Mouse (Mus musculus) liver, postnatal 0 days (tissue): Measurements from ENCODE around the gene Gabarapl2. TPM values are rescaled to one million over a fixed set of nuclear protein-coding genes. Genes with fewer than 3 reads are reported as not detected.

Source experiments
- ATAC-seq: fragments of 200-750 bp; cut with Nextera tagmentation; 2 replicates; pipeline ENCODE4 v1.8.0; 2017; ENCODE audit warnings: mild to moderate bottlenecking, moderate library complexity
- DNase-seq: peaks from one replicate; pipeline ENCODE4 v3.0.0-alpha.2; 2016
- H3K27ac ChIP-seq: fragments of 300-500 bp; sonication (generic); 2 replicates; pipeline ENCODE4 v1.5.1; 2014; ENCODE audit warnings: antibody characterized with exemption, moderate library complexity, mild to moderate bottlenecking, low read depth
- H3K27me3 ChIP-seq: fragments of 300-500 bp; sonication (generic); 2 replicates; pipeline ENCODE4 v1.6.1; 2014; ENCODE audit warnings: low read length, control low read depth, mixed read lengths; ENCODE audit not compliant: insufficient read depth
- H3K36me3 ChIP-seq: fragments of 300-500 bp; sonication (generic); replicated peaks from 2 replicates; pipeline ENCODE4 v1.6.1; 2014; ENCODE audit warnings: mild to moderate bottlenecking, control low read depth, low read length, moderate library complexity, mixed read lengths; ENCODE audit not compliant: insufficient read depth
- H3K4me1 ChIP-seq: fragments of 300-500 bp; sonication (generic); 2 replicates; pipeline ENCODE4 v1.6.1; 2014; ENCODE audit warnings: antibody characterized with exemption, mild to moderate bottlenecking, control low read depth; ENCODE audit not compliant: insufficient read depth
- H3K4me2 ChIP-seq: fragments of 300-500 bp; sonication (generic); 2 replicates; pipeline ENCODE4 v1.6.1; 2014; ENCODE audit warnings: low read depth, mild to moderate bottlenecking, low read length, moderate library complexity, mixed read lengths
- H3K4me3 ChIP-seq: fragments of 300-500 bp; sonication (generic); 2 replicates; pipeline ENCODE4 v1.5.1; 2014; ENCODE audit warnings: low read depth, low read length
- H3K9ac ChIP-seq: fragments of 300-500 bp; sonication (generic); replicated peaks from 2 replicates; pipeline ENCODE4 v1.6.1; 2014; ENCODE audit warnings: mild to moderate bottlenecking, moderate library complexity
- H3K9me3 ChIP-seq: fragments of 300-500 bp; sonication (generic); 2 replicates; pipeline ENCODE4 v1.6.1; 2016; ENCODE audit warnings: mild to moderate bottlenecking, control low read depth, low read length, mixed read lengths
- CTCF ChIP-seq: sonication (generic); IDR thresholded peaks from 2 replicates; pipeline ENCODE4 v1.5.1; 2016; ENCODE audit warnings: antibody characterized with exemption, low read depth
- EP300 ChIP-seq: IDR thresholded peaks from 2 replicates; pipeline ENCODE4 v1.6.1; 2016; ENCODE audit warnings: antibody characterized with exemption, low read depth, mild to moderate bottlenecking
- WGBS: fragments of 180-500 bp; shearing (Covaris S2); extraction: QIAGEN DNeasy Blood & Tissue Kit; methylation state at CpG from one replicate; pipeline ENCODE4 v1.1.7; 2014; ENCODE audit not compliant: insufficient replicate concordance; 5-methylcytosine and 5-hydroxymethylcytosine counted together
- polyA plus RNA-seq: library from polyadenylated mRNA; unstranded; fragments of >200 nt; fragmentation: Nextera tagmentation; extraction: Ambion mirVana; gene quantifications from 2 replicates; pipeline ENCODE4 v1.2.1, GENCODE M21; 2015

The Gabarapl2 gene
- polyA plus RNA-seq, 1 experiment from 2014 or later = 162 TPM

DNA sequence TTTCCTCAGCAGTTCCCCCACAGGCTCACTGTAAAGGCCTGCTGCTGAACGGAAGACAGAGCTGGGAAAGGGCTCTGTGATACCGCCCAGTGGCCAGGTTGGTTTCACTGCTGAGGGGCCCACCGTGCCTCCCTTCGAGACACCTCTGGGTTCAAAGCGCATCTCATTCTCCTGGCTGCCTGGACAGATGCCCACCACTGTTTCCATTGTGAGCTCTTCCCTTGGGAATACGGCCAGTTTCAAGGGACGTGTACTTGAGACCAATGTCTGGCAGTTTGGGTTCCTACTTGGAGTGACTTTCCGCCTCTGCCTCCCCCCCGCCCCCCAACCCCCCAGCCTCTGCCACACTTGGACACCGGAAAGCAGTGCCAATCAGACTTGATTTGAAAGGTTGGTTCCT is 22.6 kb downstream of the Gabarapl2 start:
- no peaks in the 10 kb centered on the region for H3K9me3 ChIP-seq

DNA sequence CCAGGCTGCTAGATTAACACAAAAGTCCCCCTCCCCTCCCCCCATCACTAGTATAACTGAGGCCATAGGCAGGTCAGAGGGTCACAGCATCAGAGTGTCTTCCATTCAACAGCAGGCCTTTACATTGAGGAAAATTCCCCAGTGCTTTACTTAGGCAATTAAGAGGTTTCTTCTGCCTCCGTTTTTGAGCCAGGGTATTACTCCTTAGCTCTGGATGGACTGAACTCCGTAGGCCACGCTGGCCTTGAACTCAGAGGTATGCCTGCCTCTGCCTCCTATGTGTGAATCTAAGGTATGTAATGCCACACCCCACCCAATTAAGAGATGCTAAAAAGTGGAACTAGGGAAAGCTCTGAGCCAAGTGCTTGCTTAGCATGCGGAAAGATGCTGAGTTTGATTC is 23.0 kb downstream of the Gabarapl2 start:
- Histone ChIP-seq H3K27me3 (no peaks in the 10 kb centered on the region), H3K9me3 (no peaks in the 10 kb centered on the region), H3K27ac (no peak overlapping the region), H3K4me1 (no peaks in the 10 kb centered on the region), H3K4me2 (no peak overlapping the region), H3K9ac (no peak overlapping the region), H3K4me3 (no peak overlapping the region), H3K36me3 (no peaks in the 10 kb centered on the region)
- DNase-seq = no peak
- TF ChIP-seq EP300 = no peak
- no peak for TF ChIP-seq CTCF
- ATAC-seq = no peak
- 93% methylated on average over 4 of the region's 4 CpGs for WGBS

More for the DNA sequence above, 22.6 kb downstream of the Gabarapl2 start:
- Histone ChIP-seq H3K9ac (no peak overlapping the region), H3K27me3 (no peaks in the 10 kb centered on the region), H3K4me2 (no peak overlapping the region), H3K4me3 (no peak overlapping the region), H3K4me1 (no peaks in the 10 kb centered on the region), H3K27ac (no peak overlapping the region), H3K36me3 (no peaks in the 10 kb centered on the region)
- WGBS = 82% methylated on average over 10 of the region's 10 CpGs
- DNase-seq = no peak
- no peak for ATAC-seq
- no peak for TF ChIP-seq EP300
- no peak for TF ChIP-seq CTCF

DNA sequence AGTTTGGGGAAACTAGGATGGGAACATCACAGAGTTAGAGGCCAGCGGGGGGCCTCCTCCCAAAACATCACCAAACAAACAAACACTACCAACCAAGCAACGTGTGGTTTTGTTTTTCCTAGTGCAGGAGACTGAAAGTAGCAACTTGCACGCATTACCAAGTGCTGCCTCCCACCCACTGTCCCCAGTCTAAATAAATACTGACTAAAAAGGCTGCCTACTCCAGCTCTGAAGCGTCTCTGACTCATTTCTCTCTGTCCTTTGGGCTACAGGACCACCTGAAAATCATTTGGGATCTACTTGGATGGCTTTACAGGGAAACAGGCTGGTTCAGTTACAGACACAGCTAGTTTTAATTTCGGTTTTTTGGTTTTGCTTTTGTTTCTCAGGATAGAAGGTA is 23.8 kb downstream of the Gabarapl2 start:
- 64% methylated on average over 5 of the region's 5 CpGs for WGBS
- Histone ChIP-seq H3K4me3 (no peak overlapping the region), H3K27ac (no peak overlapping the region), H3K36me3 (no peaks in the 10 kb centered on the region), H3K4me1 (no peaks in the 10 kb centered on the region), H3K27me3 (no peaks in the 10 kb centered on the region), H3K9me3 (no peaks in the 10 kb centered on the region), H3K9ac (no peak overlapping the region), H3K4me2 (no peak overlapping the region)
- TF ChIP-seq CTCF (no peak), EP300 (no peak)
- ATAC-seq = no peak
- no peak for DNase-seq

DNA sequence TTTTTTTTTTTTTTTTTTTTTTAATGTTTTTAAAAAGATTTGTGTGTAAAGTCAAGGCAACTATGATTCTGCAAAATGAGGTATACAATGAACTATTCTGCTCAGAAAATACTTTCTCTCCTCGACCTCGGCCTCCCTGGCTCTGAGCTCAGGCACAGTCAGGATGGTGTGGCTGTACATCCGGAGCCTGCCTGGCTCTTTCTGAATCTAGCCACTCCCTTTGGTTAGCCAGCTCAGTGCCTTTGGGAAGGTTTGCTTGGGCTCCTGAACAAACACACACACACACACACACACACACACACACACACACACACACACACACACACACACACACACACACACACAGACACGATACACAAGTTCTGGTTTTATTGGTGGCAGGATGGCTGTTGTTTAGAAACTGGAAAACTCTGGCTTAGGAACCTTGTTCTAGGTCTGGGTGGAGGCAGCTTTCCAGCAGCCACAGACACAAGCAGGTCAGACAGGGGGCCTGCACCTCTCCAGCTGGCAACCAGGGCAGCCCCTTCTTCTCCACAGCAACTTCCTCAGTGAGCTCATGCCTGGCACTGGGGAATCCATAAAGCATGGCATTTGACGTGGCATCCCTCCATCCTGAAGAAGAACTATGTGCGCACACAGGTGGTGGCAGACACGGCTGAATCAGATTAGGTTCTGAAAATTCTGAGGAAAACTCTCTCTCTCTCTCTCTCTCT is 24.5 kb downstream of the Gabarapl2 start:
- no peak for TF ChIP-seq EP300
- TF ChIP-seq CTCF = no peak
- Histone ChIP-seq H3K27ac (no peak overlapping the region), H3K9ac (no peak overlapping the region), H3K27me3 (no peaks in the 10 kb centered on the region), H3K4me2 (no peak overlapping the region), H3K4me1 (no peaks in the 10 kb centered on the region), H3K36me3 (no peaks in the 10 kb centered on the region), H3K9me3 (no peaks in the 10 kb centered on the region), H3K4me3 (no peak overlapping the region)
- ATAC-seq (no peak), DNase-seq (no peak)
- WGBS = 71% methylated on average over 7 of the region's 7 CpGs

DNA sequence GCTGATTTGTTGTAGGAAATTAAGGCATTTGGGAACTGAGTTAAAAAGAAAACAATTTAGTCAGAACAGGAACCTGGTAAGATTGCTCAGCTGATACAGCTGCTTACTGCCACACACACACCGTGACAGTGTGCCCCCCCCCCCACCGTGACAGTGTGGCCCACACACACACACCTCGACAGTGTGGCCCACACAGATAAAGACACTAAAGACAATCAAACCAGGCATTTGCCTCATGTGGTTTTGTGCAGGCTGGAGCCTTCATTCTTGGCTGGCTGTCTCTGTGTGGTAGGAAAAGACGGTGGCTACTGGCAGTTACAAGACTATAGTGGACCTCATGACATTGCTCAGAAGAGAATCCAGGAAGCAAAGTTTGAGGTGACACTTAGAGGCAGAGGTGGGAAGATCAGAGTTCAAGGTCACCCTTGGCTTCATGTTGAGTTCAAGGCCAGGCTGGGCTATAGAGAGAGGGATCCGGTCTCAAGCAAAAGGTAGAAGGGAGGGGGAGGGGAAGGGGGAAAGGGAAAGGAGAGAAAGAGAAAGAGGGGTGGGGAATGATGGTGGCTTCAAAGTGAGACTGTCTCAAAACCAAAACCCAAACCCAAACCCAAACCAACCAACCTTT is 26.9 kb downstream of the Gabarapl2 start:
- ATAC-seq (peak; percentile 53), DNase-seq (no peak)
- Histone ChIP-seq H3K27ac (no peak overlapping the region), H3K9ac (no peak overlapping the region), H3K4me1 (no peaks in the 10 kb centered on the region), H3K4me3 (no peak overlapping the region), H3K4me2 (no peak overlapping the region), H3K36me3 (no peaks in the 10 kb centered on the region), H3K27me3 (no peaks in the 10 kb centered on the region), H3K9me3 (no peaks in the 10 kb centered on the region)
- WGBS = 43% methylated on average over 5 of the region's 5 CpGs
- no peak for TF ChIP-seq EP300

DNA sequence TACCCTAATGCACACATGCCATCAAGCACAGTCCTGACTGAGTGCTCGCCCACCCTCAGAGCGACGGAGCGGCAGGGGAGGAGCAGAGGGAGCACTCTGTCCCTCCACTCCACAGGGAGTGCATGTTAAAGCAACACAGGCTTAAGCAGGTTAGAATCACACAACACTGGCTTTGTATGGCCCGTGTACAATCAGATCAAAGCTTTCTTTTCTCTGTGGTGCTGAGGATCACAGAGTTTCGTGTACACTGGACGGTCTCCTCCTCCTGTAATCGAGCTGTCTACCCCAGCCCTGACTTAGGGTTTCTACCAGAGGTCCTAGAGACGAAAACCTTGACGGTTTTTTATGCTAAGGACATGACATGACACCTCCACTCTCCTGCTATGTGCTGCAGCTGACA is 28.0 kb downstream of the Gabarapl2 start:
- Histone ChIP-seq H3K27ac (no peak overlapping the region), H3K36me3 (no peaks in the 10 kb centered on the region), H3K27me3 (no peaks in the 10 kb centered on the region), H3K4me2 (no peak overlapping the region), H3K4me3 (no peak overlapping the region), H3K9ac (no peak overlapping the region), H3K9me3 (no peaks in the 10 kb centered on the region), H3K4me1 (no peaks in the 10 kb centered on the region)
- no peak for ATAC-seq
- WGBS = 88% methylated on average over 10 of the region's 10 CpGs
- no peak for DNase-seq
- TF ChIP-seq CTCF (no peak), EP300 (no peak)
